Mouse (Mus musculus): ENCODE data around the gene P4htm. TPM values are rescaled to one million over a fixed set of nuclear protein-coding genes. Genes with fewer than 3 reads are reported as not detected.
"Not testable (repeated sequence)": the region's sequence is repeated elsewhere in the genome, so short reads cannot be mapped to it uniquely, and the experiment has no call there.

Gene P4htm
- total and polyA plus RNA-seq, 3 experiments: 0.08 to 0.22 TPM; not detected in 1

DNA sequence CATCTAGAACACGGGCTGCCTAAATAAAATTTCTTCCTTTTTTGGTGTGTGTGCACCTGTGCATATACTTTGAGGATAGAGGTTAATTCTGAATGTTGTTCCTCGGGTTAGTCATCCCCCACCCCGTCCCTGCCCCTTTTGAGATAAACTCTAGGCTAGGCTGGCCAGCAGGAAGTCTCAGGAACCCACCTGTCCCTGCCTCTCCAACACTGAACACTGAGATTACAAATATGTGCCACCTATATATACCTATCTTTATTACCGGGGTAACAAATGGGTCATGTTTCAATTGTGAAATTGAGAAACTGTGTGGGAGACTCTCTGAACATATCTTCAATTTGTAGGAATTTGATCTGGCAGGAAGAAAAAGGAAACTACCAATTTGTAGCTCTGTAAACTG, 11.4 kb upstream of the P4htm start:
- TF ChIP-seq MYC (IDR thresholded peaks at IDR 0.05; ENCODE audit: low read depth, low read length) (no peak), CTCF (IDR thresholded peaks at IDR 0.05 in 2 of 3, conservative IDR thresholded peaks at IDR 0.05 in 1 of 3; ENCODE audit: control insufficient read depth in 1 of 3, insufficient read depth in 1 of 3, low read depth in 2 of 3, low read length in 3 of 3, poor library complexity in 1 of 3, severe bottlenecking in 1 of 3) (no peak)
- no peaks in the 10 kb centered on the region for H3K79me2 ChIP-seq (ENCODE audit: control insufficient read depth, insufficient read depth, low read length, poor library complexity)
- no peak overlapping the region for H3K9ac ChIP-seq (ENCODE audit: control insufficient read depth, low read depth, low read length, poor library complexity, severe bottlenecking)
- H3K27ac ChIP-seq (ENCODE audit: control insufficient read depth, low read depth, low read length): no peak overlapping the region
- no peak overlapping the region for H3K4me3 ChIP-seq (ENCODE audit: control insufficient read depth in 1 of 2, insufficient read depth in 1 of 2, low read depth in 2 of 2, low read length in 2 of 2)
- peaks cover 14 to 28% of the 10 kb centered on the region in 2 experiments for H3K36me3 ChIP-seq (ENCODE audit: control insufficient read depth in 1 of 2, insufficient read depth in 2 of 2, low read length in 2 of 2)
- no peaks in the 10 kb centered on the region for H3K27me3 ChIP-seq (ENCODE audit: control insufficient read depth in 1 of 2, insufficient read depth in 2 of 2, low read length in 2 of 2)
- peaks cover 2 to 9% of the 10 kb centered on the region in 2 experiments; a peak in 3 of 4 replicates for H3K4me1 ChIP-seq (ENCODE audit: control insufficient read depth in 1 of 2, insufficient read depth in 2 of 2, low read length in 2 of 2)
- no peak for DNase-seq (ENCODE audit: low read depth, low spot score)
- no peaks in the 10 kb centered on the region for H3K9me3 ChIP-seq (replicated peaks; ENCODE audit: insufficient read depth, low read length)

DNA sequence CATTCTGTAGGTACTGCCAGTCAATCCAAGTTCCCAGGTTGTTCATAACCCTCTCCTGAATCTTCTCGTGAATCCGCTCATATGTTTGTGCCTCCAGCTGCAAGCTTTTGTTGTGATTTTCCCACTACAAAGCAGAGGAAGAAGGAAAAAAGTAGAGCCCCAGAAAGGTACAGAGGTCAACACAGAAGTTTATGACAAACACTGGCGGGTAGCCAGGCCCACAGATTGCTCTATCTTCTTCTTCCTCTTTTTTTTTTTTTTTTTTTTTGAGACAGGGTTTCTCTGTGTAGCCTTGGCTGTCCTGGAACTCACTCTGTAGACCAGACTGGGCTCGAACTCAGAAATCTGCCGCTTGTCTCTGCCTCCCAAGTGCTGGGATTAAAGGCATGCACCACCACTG, 10.5 kb upstream of the P4htm start:
- not testable (repeated sequence) for H3K79me2 ChIP-seq (ENCODE audit: control insufficient read depth, insufficient read depth, low read length, poor library complexity); H3K4me3 ChIP-seq (ENCODE audit: control insufficient read depth in 1 of 2, insufficient read depth in 1 of 2, low read depth in 2 of 2, low read length in 2 of 2); H3K27ac ChIP-seq (ENCODE audit: control insufficient read depth, low read depth, low read length); H3K4me1 ChIP-seq (ENCODE audit: control insufficient read depth in 1 of 2, insufficient read depth in 2 of 2, low read length in 2 of 2); H3K9ac ChIP-seq (ENCODE audit: control insufficient read depth, low read depth, low read length, poor library complexity, severe bottlenecking); H3K9me3 ChIP-seq (replicated peaks; ENCODE audit: insufficient read depth, low read length); H3K27me3 ChIP-seq (ENCODE audit: control insufficient read depth in 1 of 2, insufficient read depth in 2 of 2, low read length in 2 of 2)
- DNase-seq (ENCODE audit: low read depth, low spot score): peak; percentile 86
- H3K36me3 ChIP-seq (ENCODE audit: control insufficient read depth in 1 of 2, insufficient read depth in 2 of 2, low read length in 2 of 2): peaks cover 14 to 28% of the 10 kb centered on the region in 2 experiments
- TF ChIP-seq ZNF384 (IDR thresholded peaks at IDR 0.05; ENCODE audit: low read depth, low read length) (peak; percentile 97), GATA1 (IDR thresholded peaks at IDR 0.05; ENCODE audit: low read depth, low read length) (0 out of 2 replicates have a peak, but pooled peaks have one; percentile 26), RCOR1 (IDR thresholded peaks at IDR 0.05; ENCODE audit: low read depth, low read length) (peak; percentile 92), SIN3A (IDR thresholded peaks at IDR 0.05; ENCODE audit: low read length) (0 out of 2 replicates have a peak, but pooled peaks have one; percentile 34), EP300 (IDR thresholded peaks at IDR 0.05; ENCODE audit: low read depth in 1 of 2, low read length in 2 of 2) (peak; percentile 16 to 64; a peak in 2 of 4 replicates)

DNA sequence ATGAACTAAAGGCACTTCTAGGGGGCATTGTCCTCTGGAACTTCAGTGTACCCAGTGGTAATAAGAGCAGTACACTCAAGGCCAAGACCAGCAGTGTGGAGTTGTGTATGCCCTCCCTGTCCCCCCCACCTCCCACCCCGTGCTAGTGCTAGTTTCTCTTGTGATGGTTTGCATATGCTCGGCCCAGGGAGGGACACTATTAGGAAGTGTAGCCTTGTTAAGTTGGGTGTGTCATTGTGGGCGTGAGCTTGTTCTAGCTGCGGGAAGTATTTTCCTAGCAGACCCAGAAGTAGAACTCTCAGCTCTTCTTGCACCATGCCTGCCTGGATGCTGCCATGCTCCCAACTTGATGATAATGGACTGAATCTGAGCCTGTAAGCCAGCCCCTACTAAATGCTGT, 4.5 kb upstream of the P4htm start:
- Histone ChIP-seq H3K4me1 (ENCODE audit: control insufficient read depth in 1 of 2, insufficient read depth in 2 of 2, low read length in 2 of 2) (no peaks in the 10 kb centered on the region), H3K27ac (ENCODE audit: control insufficient read depth, low read depth, low read length) (no peak overlapping the region), H3K4me3 (ENCODE audit: control insufficient read depth in 1 of 2, insufficient read depth in 1 of 2, low read depth in 2 of 2, low read length in 2 of 2) (no peak overlapping the region), H3K9ac (ENCODE audit: control insufficient read depth, low read depth, low read length, poor library complexity, severe bottlenecking) (no peak overlapping the region), H3K27me3 (ENCODE audit: control insufficient read depth in 1 of 2, insufficient read depth in 2 of 2, low read length in 2 of 2) (no peaks in the 10 kb centered on the region), H3K36me3 (ENCODE audit: control insufficient read depth in 1 of 2, insufficient read depth in 2 of 2, low read length in 2 of 2) (peaks cover 0 to 9% of the 10 kb centered on the region in 2 experiments; a peak in 2 of 4 replicates), H3K79me2 (ENCODE audit: control insufficient read depth, insufficient read depth, low read length, poor library complexity) (no peaks in the 10 kb centered on the region), H3K9me3 (replicated peaks; ENCODE audit: insufficient read depth, low read length) (no peaks in the 10 kb centered on the region)
- no peak for DNase-seq (ENCODE audit: low read depth, low spot score)
- TF ChIP-seq SMC3 (IDR thresholded peaks at IDR 0.05; ENCODE audit: low read depth, low read length) (no peak), CTCF (IDR thresholded peaks at IDR 0.05 in 2 of 3, conservative IDR thresholded peaks at IDR 0.05 in 1 of 3; ENCODE audit: control insufficient read depth in 1 of 3, insufficient read depth in 1 of 3, low read depth in 2 of 3, low read length in 3 of 3, poor library complexity in 1 of 3, severe bottlenecking in 1 of 3) (no peak), ZC3H11A (IDR thresholded peaks at IDR 0.05; ENCODE audit: low read depth, low read length) (no peak), ZMIZ1 (IDR thresholded peaks at IDR 0.05; ENCODE audit: low read depth, low read length) (no peak)
